Mouse (Mus musculus) cerebellum, adult 9-10 months (tissue): ENCODE measurements around the gene Brd4.

ENCODE experiments used
- DNase-seq: peaks from one replicate; pipeline ENCODE4 v3.0.0; 2022

The Brd4 gene

DNA sequence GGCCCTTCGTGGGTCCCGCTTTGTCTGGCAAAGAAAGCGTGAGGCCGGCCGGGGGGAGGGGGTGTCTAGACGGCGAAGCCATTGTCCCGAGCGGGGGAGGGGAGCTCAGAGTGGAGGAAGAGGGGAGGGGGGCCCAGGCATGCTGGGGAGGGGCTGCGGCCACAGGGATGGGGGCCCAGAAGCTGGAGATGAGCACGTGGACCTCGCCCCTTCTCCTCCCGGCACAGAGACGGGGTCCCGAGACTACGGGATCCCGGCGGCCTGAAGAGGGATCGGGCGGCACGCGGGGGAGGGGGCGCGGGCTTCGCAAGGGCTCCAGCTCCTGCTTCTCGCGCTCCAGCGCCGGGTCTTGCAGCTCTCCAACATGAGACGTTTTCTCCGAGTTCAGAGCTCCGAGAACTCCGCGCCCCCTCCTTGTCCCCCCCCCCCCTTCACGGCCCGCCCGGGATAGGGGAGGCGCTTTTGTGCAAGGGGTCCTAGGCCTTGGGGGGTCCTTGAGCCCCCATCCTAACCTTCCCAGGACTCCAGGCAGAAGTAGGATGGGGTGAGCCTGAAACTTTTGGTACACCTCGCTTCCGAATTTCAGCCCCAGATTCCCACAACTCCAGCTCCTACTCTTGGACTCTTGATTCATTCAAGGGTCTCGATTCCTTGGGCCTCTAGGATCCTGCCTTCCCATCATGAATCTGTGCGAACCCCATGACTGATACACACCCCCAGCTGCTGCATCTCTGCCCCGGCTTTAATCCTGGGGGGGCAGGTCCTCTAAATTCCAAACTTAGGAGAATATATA is 118.5 kb downstream of the Brd4 start:
- DNase-seq: no peak

DNA sequence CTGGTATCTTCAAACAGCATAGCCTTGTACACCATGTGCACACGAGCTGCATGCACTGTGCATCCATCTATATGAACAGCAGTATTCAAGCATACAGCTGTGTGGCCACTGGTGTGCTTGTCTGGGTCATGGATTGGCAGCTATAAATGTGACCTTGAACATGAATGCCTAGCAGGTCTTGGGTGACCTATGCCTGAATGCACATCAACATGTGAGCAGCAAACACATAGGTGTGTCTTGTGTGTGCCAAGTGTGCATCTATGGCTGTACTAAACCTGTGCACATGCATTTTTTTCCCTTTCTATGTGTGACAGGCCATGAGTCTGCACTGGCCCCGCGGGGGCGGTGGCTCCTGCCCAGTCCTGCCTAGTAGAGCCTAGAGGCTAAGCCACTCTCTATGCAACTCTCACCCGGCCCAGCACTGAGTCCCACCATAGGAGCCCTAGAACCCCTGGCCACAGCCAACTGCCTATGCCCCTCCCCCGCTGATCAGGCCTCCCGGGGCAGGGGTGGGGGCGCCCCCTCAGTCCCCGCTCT is 119.2 kb downstream of the Brd4 start:
- no peak for DNase-seq

DNA sequence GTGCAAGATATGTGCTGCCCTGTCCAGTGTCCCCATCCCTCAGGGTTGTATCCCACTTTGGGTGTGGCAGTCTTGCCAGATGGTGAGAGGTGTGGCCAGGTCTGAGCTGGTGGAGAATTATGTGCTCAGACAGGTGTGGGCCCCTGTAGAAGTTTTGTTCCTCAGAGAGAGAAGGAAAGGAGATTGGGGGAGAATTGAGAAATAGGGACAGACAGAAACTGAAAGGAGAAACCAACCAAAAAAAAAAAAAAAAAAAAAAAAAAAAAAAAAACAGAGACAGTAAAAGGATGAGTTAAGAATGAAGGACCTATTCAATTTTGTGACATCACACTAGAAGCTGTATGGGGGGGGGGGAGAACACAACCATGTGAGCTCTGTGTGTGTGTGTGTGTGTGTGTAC is 119.7 kb downstream of the Brd4 start:
- DNase-seq: no peak

DNA sequence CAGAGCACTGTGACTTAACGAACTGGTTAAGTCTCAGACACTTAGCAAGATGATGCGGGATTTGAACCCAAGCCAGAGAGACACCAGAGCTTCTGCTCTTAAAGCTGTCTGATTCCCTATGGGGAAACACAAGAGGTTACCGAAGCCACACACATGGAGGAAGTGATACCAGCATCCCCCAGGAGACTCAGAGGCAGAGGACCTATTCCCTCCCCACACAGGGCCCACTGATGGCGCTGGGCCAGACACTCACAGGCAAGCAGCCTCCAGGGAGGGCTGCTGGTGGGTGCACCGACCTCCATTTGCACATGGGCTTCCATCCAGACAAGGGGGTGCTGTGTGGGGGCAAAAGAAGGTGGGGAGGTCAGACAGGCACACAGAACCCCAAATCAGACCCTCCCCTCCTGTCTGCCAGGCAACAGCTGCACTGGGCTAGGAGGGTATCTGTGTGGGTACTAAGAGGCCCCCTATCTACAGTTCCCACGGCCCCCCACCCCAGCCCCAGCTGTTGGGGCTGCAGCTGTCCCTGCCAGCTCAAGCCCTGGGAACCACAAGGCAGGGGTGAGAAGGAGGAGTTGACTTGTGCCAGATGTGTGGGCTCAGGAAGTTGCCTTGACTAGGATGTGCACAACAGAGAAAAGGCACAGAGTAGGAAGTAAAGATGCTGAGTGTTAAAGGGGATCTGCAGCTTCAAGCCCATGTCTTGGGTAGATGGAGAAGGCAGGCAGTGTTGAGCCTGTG is 120.4 kb downstream of the Brd4 start:
- DNase-seq: no peak

DNA sequence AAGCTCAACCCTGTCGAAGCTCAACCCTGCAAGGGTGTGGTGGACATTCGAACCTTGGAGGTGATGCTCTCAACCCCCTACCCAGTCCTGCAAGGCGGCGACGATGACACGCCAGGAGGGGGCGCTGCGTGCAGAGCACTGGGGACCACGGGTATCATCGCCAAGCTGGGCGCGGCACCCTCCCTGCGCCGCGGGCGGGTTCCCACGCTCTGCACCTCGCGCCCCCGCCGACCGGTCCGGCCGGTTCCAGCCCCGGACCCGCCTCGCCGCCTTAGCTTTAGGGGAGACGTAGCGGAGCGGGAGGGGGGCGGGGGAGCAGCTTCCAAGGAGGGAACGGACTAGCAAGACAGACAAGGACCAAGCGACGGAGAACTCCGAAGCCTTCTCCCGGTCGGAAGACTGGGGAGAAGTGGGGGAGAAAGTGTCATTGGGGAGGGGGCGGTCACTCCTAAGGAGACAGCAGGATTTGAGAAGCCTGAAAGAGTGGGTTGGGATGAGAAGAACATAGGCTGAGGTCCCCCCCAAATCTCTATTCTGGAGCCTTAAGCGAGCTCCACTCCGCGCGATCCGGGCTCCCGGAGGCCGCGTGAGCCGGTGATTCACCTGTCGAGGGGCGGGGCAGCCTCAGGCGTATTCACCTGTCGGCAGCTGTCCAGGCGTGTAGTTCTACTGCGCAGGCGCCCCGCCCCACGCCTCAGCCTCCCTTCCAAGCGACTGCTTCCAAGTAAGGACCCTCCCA is 122.2 kb downstream of the Brd4 start:
- DNase-seq: peak; percentile 38

DNA sequence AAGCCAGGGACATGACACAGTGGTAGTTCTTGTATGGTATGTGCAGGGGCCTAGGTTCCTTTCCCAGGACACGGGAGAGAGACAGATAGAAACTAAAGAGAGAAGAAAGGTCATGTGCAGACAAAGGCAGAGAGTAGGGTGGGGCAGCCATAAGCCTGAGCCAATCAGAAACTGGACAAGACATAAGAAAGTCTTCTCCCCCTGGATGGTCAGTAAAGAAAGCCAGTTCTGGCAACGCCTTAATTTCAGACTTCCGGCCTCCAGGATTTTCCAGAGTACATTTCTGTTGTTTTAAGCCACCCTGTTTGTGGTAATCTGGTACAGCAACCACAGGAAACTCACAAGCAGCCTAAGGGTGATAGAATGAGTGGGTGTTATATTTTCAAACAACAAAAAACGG is 123.6 kb downstream of the Brd4 start:
- DNase-seq: no peak

DNA sequence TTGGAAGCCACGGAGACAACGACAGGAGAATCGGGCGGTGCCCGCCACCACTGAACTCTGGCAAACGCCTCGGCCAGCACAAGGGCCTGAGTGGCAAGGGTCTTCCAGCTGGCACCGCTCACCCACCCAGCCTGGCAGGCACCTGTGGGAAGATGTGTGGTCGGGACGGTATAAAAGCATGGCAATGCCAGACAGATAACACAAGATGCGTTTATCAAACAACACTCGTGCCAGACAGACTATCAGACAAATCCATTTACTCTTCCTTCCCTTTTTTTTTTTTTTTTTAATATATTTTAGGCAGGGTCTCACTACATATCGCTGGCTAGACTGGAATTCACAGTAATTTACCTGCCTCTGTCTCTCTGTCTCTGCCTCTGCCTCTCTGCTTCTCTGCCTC is 125.7 kb downstream of the Brd4 start:
- no peak for DNase-seq

DNA sequence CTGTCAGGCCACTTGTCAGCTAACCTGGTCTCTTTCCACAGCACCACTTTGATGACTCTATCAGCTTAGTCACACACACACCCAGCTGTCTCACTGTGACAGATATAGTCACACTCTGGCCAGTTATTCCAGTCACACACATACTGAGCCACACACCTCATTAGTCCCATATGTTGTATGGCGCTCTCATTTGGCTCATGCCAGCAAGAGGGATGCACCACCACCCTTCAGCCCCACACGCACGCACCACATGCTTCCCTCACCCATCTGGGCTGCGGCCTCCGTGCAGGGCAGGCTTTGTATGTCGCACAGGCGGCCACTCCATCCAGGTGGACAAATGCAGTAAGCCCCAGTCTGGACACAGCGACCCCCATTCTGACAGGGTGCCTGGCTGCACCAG is 137.8 kb downstream of the Brd4 start:
- DNase-seq: no peak
